Mouse (Mus musculus): ENCODE data around the gene Ccr10.

GRCm38 (mm10) chr11:101142215-101142967 lies 32.9 kb downstream of the Ccr10 start:
- TF ChIP-seq CTCF (IDR thresholded peaks at IDR 0.05; ENCODE audit: extremely low read depth, insufficient read depth, low read length) (no peak), POLR2A (IDR thresholded peaks at IDR 0.05; ENCODE audit: extremely low read depth, insufficient read depth, low read length) (no peak)

All from cortical plate, adult 2 months (tissue).